Mouse (Mus musculus) adrenal gland, adult 8-10 months (tissue): Measurements from ENCODE around the gene Dnaic1. TPM values are rescaled to one million over a fixed set of nuclear protein-coding genes. Genes with fewer than 3 reads are reported as not detected.

Source experiments
- total RNA-seq, 4 experiments: library from RNA; stranded (reverse); gene quantifications; 2 replicates each; pipeline ENCODE4 v1.2.4; 2022

Dnaic1 gene
- total RNA-seq, 4 experiments from 2014 or later: 0.49 to 0.94 (median 0.86) TPM; not detected in 1

Other genes with a start within 250 kb of the Dnaic1 start
- gene Ubap1, start 220.8 kb upstream of the Dnaic1 start, total RNA-seq: 10 to 100 TPM; 47.8 to 55.8 (median 50.8) TPM
- gene Kif24, start 104.9 kb upstream of the Dnaic1 start, total RNA-seq: 1 to 10 TPM; 1.5 to 3.2 (median 2.0) TPM
- gene Nudt2, start 104.6 kb upstream of the Dnaic1 start, total RNA-seq: 10 to 100 TPM; 28.0 to 34.1 (median 32.0) TPM
- 10 to 100 TPM in 3 of 4 experiments, 1 to 10 TPM in 1; 9.1 to 13.8 (median 10.6) TPM for gene AI464131, start 66.7 kb upstream of the Dnaic1 start, total RNA-seq
- under 1 TPM in 2 of 4 experiments, not detected in 2; 0.38 to 0.68 TPM for gene 1110017D15Rik, start 52.4 kb upstream of the Dnaic1 start, total RNA-seq
- 10 to 100 TPM; 21.1 to 33.4 (median 27.0) TPM for gene Fam219a, start 237 bp upstream of the Dnaic1 start, total RNA-seq
- gene Enho, start 70.5 kb downstream of the Dnaic1 start, total RNA-seq: 1 to 10 TPM; 3.8 to 5.6 (median 4.9) TPM
- 10 to 100 TPM; 41.4 to 50.9 (median 48.4) TPM for gene Cntfr, start 127.3 kb downstream of the Dnaic1 start, total RNA-seq
- 100 to 1,000 TPM in 2 of 4 experiments, 10 to 100 TPM in 2; 81.8 to 130 (median 112) TPM for gene Il11ra1, start 130.2 kb downstream of the Dnaic1 start, total RNA-seq
- gene Rpp25l, start 143.8 kb downstream of the Dnaic1 start, total RNA-seq: 10 to 100 TPM; 35.0 to 44.4 (median 41.8) TPM
- 100 to 1,000 TPM; 113 to 133 (median 119) TPM for gene Dctn3, start 153.4 kb downstream of the Dnaic1 start, total RNA-seq
- gene Arid3c, start 161.4 kb downstream of the Dnaic1 start, total RNA-seq: not detected
- gene Galt, start 185.5 kb downstream of the Dnaic1 start, total RNA-seq: 10 to 100 TPM; 40.1 to 62.7 (median 51.0) TPM
- gene Sigmar1, start 186.4 kb downstream of the Dnaic1 start, total RNA-seq: 10 to 100 TPM; 74.2 to 81.7 (median 78.8) TPM
- 10 to 100 TPM; 37.6 to 56.9 (median 50.7) TPM for gene Ccl27a, start 204.5 kb downstream of the Dnaic1 start, total RNA-seq